Mouse (Mus musculus): ENCODE measurements around the gene Olfr959.

DNA sequence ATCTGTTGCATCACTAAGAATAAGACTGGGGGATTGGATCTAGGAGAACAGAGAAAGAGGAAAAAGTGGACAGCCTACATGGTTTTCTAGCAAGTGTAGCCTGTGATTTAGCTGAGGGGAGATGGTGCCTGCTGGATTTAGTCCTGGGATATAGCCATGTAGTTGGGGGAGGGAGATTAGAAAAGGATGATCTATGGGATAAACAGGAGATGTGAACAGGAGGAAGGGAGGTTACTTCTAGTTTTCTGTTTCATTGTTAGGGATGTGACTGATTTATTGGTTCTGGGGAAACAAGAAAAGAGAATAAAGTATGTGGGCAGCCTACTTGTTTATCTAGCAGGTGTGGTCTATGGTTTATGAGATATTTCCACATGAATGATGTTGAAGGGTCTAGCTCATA, 33.1 kb upstream of the Olfr959 start:
- no peak for TF ChIP-seq ZNF384 (IDR thresholded peaks at IDR 0.05; ENCODE audit: low read depth, low read length)
- TF ChIP-seq MAFK (IDR thresholded peaks at IDR 0.05; ENCODE audit: insufficient read depth, low read depth, low read length) = no peak

All from ES-E14 (cell line).